In genomic region chr8:124720938-124721861, GRCm38 (mm10) we compare ENCODE assay signal across 8 mouse cellular contexts. TPM values are rescaled to one million over a fixed set of nuclear protein-coding genes. Genes with fewer than 3 reads are reported as not detected.
A peak's percentile ranks its signal among the peaks of the same experiment; 100 is the strongest.
DNase-seq lines count a peak whose midpoint lies in the region; ATAC-seq and TF ChIP-seq lines count a peak whose summit lies in the region.

No protein-coding gene starts in this region.

- H3K27me3 ChIP-seq in kidney, embryonic 15.5 days, result no peaks in the 10 kb centered on the region
- H3K27me3 ChIP-seq in embryonic facial prominence, embryonic 10.5 days (replicated peaks; ENCODE audit: low read depth, poor library complexity, severe bottlenecking), result no peaks in the 10 kb centered on the region
- H3K27me3 ChIP-seq in intestine, embryonic 14.5 days (replicated peaks; ENCODE audit: control insufficient read depth, insufficient read depth, low read length), result no peaks in the 10 kb centered on the region
- no peaks in the 10 kb centered on the region for H3K27me3 ChIP-seq in midbrain, postnatal 0 days (ENCODE audit: insufficient read depth, low read length)

- WGBS in kidney, embryonic 15.5 days, result 3% methylated on average over 30 of the region's 31 CpGs
- WGBS in embryonic facial prominence, embryonic 10.5 days, result 2% methylated on average over 31 of the region's 31 CpGs
- WGBS in intestine, embryonic 14.5 days, result 3% methylated on average over 31 of the region's 31 CpGs
- 4% methylated on average over 29 of the region's 31 CpGs for WGBS in midbrain, postnatal 0 days

- no peaks in the 10 kb centered on the region for H3K9me3 ChIP-seq in kidney, embryonic 15.5 days (replicated peaks)
- no peaks in the 10 kb centered on the region for H3K9me3 ChIP-seq in embryonic facial prominence, embryonic 10.5 days
- no peaks in the 10 kb centered on the region for H3K9me3 ChIP-seq in intestine, embryonic 14.5 days (ENCODE audit: control insufficient read depth, low read length)
- no peaks in the 10 kb centered on the region for H3K9me3 ChIP-seq in midbrain, postnatal 0 days (ENCODE audit: low read length)

- H3K36me3 ChIP-seq in kidney, embryonic 15.5 days, result peaks cover 12% of the 10 kb centered on the region
- H3K36me3 ChIP-seq in embryonic facial prominence, embryonic 10.5 days (replicated peaks), result peaks cover 19% of the 10 kb centered on the region
- 0 out of 2 replicates have a peak, but pooled peaks cover 2% of the 10 kb centered on the region for H3K36me3 ChIP-seq in intestine, embryonic 14.5 days (ENCODE audit: control insufficient read depth, insufficient read depth, low read length)
- H3K36me3 ChIP-seq in midbrain, postnatal 0 days (ENCODE audit: insufficient read depth, low read length), result 0 out of 2 replicates have a peak, but pooled peaks cover 2% of the 10 kb centered on the region

- peak overlapping the region; percentile 46; the same call in 1 of the 2 replicates for H3K27ac ChIP-seq in kidney, embryonic 15.5 days
- peak overlapping the region; percentile 87 for H3K27ac ChIP-seq in embryonic facial prominence, embryonic 10.5 days (replicated peaks)
- no peak overlapping the region for H3K27ac ChIP-seq in intestine, embryonic 14.5 days (ENCODE audit: low read depth)
- H3K27ac ChIP-seq in midbrain, postnatal 0 days (ENCODE audit: low read depth, low read length), result peak overlapping the region; percentile 67

- intact Hi-C loops in left cerebral cortex, postnatal 4 days (cut with DNase I), result no loop called here

- H3K4me2 ChIP-seq in kidney, embryonic 15.5 days, result peak overlapping the region; percentile 85
- H3K4me2 ChIP-seq in intestine, embryonic 14.5 days (ENCODE audit: low read length), result peak overlapping the region; percentile 62
- peak overlapping the region; percentile 82 for H3K4me2 ChIP-seq in midbrain, postnatal 0 days (ENCODE audit: low read depth, low read length, poor library complexity, severe bottlenecking)

- no peak for DNase-seq in kidney, postnatal 10 days
- peak; percentile 48 for DNase-seq in ES-CJ7 (ENCODE audit: low read depth, low spot score)
- DNase-seq in embryonic facial prominence, embryonic 10.5 days (ENCODE audit: low spot score), result no peak
- no peak for DNase-seq in intestine, embryonic 14.5 days (ENCODE audit: low spot score)
- DNase-seq in midbrain, postnatal 0 days (ENCODE audit: low spot score), result peak; percentile 5
- DNase-seq in cerebellum, adult 11-12 months, result no peak
- no peak for DNase-seq in left cerebral cortex, postnatal 4 days

- H3K4me1 ChIP-seq in kidney, embryonic 15.5 days, result peaks cover 26% of the 10 kb centered on the region
- H3K4me1 ChIP-seq in embryonic facial prominence, embryonic 10.5 days, result peaks cover 25% of the 10 kb centered on the region
- peaks cover 19% of the 10 kb centered on the region for H3K4me1 ChIP-seq in intestine, embryonic 14.5 days (replicated peaks; ENCODE audit: control insufficient read depth, insufficient read depth, low read length)
- H3K4me1 ChIP-seq in midbrain, postnatal 0 days (ENCODE audit: insufficient read depth, low read length), result peaks cover 19% of the 10 kb centered on the region; the same call in 1 of the 2 replicates

- no peak for TF ChIP-seq CTCF in midbrain, postnatal 0 days (IDR thresholded peaks at IDR 0.05)

- H3K9ac ChIP-seq in kidney, embryonic 15.5 days, result peak overlapping the region; percentile 81
- peak overlapping the region; percentile 59 for H3K9ac ChIP-seq in intestine, embryonic 14.5 days (ENCODE audit: low read length)
- peak overlapping the region; percentile 89 for H3K9ac ChIP-seq in midbrain, postnatal 0 days (replicated peaks; ENCODE audit: low read length, poor library complexity, severe bottlenecking)

- peak; percentile 71 for ATAC-seq in kidney, embryonic 15.5 days (replicated peaks; ENCODE audit: low FRiP score)
- ATAC-seq in intestine, embryonic 14.5 days (replicated peaks; ENCODE audit: low FRiP score, low TSS enrichment, low read depth), result peak; percentile 49
- ATAC-seq in midbrain, postnatal 0 days (ENCODE audit: low FRiP score), result peak; percentile 68

- H3K4me3 ChIP-seq in kidney, embryonic 15.5 days (replicated peaks), result peak overlapping the region; percentile 87
- H3K4me3 ChIP-seq in embryonic facial prominence, embryonic 10.5 days, result peak overlapping the region; percentile 99
- peak overlapping the region; percentile 80 for H3K4me3 ChIP-seq in intestine, embryonic 14.5 days (ENCODE audit: low read depth, low read length)
- H3K4me3 ChIP-seq in midbrain, postnatal 0 days (ENCODE audit: low read depth, low read length), result peak overlapping the region; percentile 89

RNA-seq across cellular contexts. Expression of gene Ttc13, which starts 0.6 kb away (rescaled TPM):
- polyA plus RNA-seq in kidney, embryonic 15.5 days (2015; fragmentation: Nextera tagmentation; extraction: Ambion mirVana), result 46.7 and 47.0 TPM in 2 replicates
- 47.0 and 48.7 TPM in 2 replicates for polyA plus RNA-seq in embryonic facial prominence, embryonic 10.5 days (2016; fragmentation: Nextera tagmentation; extraction: Ambion mirVana)
- polyA plus RNA-seq in intestine, embryonic 14.5 days (2014; fragmentation: Nextera tagmentation; extraction: Ambion mirVana), result 45.9 and 50.0 TPM in 2 replicates
- total RNA-seq in midbrain, postnatal 0 days (2014; rRNA removed), result 64.8 and 76.5 TPM in 2 replicates
- polyA plus RNA-seq in midbrain, postnatal 0 days (2015; fragmentation: Nextera tagmentation; extraction: Ambion mirVana), result 64.0 and 66.5 TPM in 2 replicates
- total RNA-seq in left cerebral cortex, postnatal 4 days (2021), result 10 to 100 TPM; 72.6 to 73.2 TPM

RNA-seq across cellular contexts. Expression of gene Arv1, which starts 0.7 kb away (rescaled TPM):
- 25.2 and 28.1 TPM in 2 replicates for polyA plus RNA-seq in kidney, embryonic 15.5 days (2015; fragmentation: Nextera tagmentation; extraction: Ambion mirVana)
- polyA plus RNA-seq in embryonic facial prominence, embryonic 10.5 days (2016; fragmentation: Nextera tagmentation; extraction: Ambion mirVana), result 31.5 and 33.5 TPM in 2 replicates
- polyA plus RNA-seq in intestine, embryonic 14.5 days (2014; fragmentation: Nextera tagmentation; extraction: Ambion mirVana), result 24.1 and 25.7 TPM in 2 replicates
- 22.5 and 25.4 TPM in 2 replicates for total RNA-seq in midbrain, postnatal 0 days (2014; rRNA removed)
- polyA plus RNA-seq in midbrain, postnatal 0 days (2015; fragmentation: Nextera tagmentation; extraction: Ambion mirVana), result 35.2 and 35.7 TPM in 2 replicates
- total RNA-seq in left cerebral cortex, postnatal 4 days (2021), result 10 to 100 TPM; 23.3 to 24.7 TPM

RNA-seq across cellular contexts. Expression of gene Fam89a, which starts 30.4 kb away (rescaled TPM):
- polyA plus RNA-seq in kidney, embryonic 15.5 days (2015; fragmentation: Nextera tagmentation; extraction: Ambion mirVana), result 4.9 TPM in 2 replicates
- polyA plus RNA-seq in embryonic facial prominence, embryonic 10.5 days (2016; fragmentation: Nextera tagmentation; extraction: Ambion mirVana), result 6.5 and 7.6 TPM in 2 replicates
- 6.5 and 6.9 TPM in 2 replicates for polyA plus RNA-seq in intestine, embryonic 14.5 days (2014; fragmentation: Nextera tagmentation; extraction: Ambion mirVana)
- total RNA-seq in midbrain, postnatal 0 days (2014; rRNA removed), result 1.2 TPM in 1 of 2 replicates, not detected in the other
- 0.25 and 0.26 TPM in 2 replicates for polyA plus RNA-seq in midbrain, postnatal 0 days (2015; fragmentation: Nextera tagmentation; extraction: Ambion mirVana)
- total RNA-seq in left cerebral cortex, postnatal 4 days (2021), result under 1 TPM; 0.28 to 0.44 TPM

RNA-seq across cellular contexts. Expression of gene 2310022B05Rik, which starts 58.0 kb away (rescaled TPM):
- 28.4 and 32.3 TPM in 2 replicates for polyA plus RNA-seq in kidney, embryonic 15.5 days (2015; fragmentation: Nextera tagmentation; extraction: Ambion mirVana)
- 24.2 and 24.4 TPM in 2 replicates for polyA plus RNA-seq in embryonic facial prominence, embryonic 10.5 days (2016; fragmentation: Nextera tagmentation; extraction: Ambion mirVana)
- polyA plus RNA-seq in intestine, embryonic 14.5 days (2014; fragmentation: Nextera tagmentation; extraction: Ambion mirVana), result 37.6 and 38.1 TPM in 2 replicates
- 87.6 and 88.0 TPM in 2 replicates for total RNA-seq in midbrain, postnatal 0 days (2014; rRNA removed)
- 30.1 and 31.4 TPM in 2 replicates for polyA plus RNA-seq in midbrain, postnatal 0 days (2015; fragmentation: Nextera tagmentation; extraction: Ambion mirVana)
- 10 to 100 TPM; 86.2 to 89.8 TPM for total RNA-seq in left cerebral cortex, postnatal 4 days (2021)

Comparison
In these comparisons a context has a peak if more than half of its experiments do, and no peak if none do; other contexts are left out.
1. DNase-seq: peak in ES-CJ7 (single experiment) and midbrain, postnatal 0 days (single experiment); none in kidney, postnatal 10 days (single experiment), embryonic facial prominence, embryonic 10.5 days (single experiment), intestine, embryonic 14.5 days (single experiment), cerebellum, adult 11-12 months (single experiment) and left cerebral cortex, postnatal 4 days (single experiment).
2. Peak in every context shown above with its lines, with median percentiles within 50 percentile points of each other: ATAC-seq, H3K4me2 ChIP-seq, H3K4me3 ChIP-seq and H3K9ac ChIP-seq.